In the genomic region with DNA sequence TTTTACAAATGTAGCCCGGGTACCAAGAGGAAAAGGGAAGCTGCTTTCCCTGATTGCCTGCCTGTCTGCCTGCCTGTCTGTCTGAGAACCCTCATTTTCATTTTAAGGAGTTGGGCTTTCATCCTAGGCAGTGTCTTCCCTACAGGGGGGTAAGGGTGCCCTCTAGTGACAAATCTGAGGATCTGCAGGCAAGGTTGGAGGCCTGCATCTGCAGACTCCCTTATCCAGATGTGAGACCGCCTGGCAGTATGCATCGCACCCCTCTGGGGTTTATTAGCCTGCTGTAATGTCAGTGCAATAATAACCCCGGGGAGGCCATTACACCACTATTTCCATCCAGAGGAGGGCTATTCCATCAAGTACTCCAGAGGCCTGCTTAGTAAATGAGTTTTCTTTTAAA, we compare ENCODE assay signal across 8 mouse cellular contexts.
DNase-seq lines count a peak whose midpoint lies in the region; ATAC-seq and TF ChIP-seq lines count a peak whose summit lies in the region.

No protein-coding gene starts in this region.

- no peaks in the 10 kb centered on the region for H3K36me3 ChIP-seq in heart, adult 2 months (ENCODE audit: control insufficient read depth, insufficient read depth, low read length)
- H3K36me3 ChIP-seq in heart, embryonic 12.5 days = no peaks in the 10 kb centered on the region
- no peaks in the 10 kb centered on the region for H3K36me3 ChIP-seq in E14TG2a.4 (ENCODE audit: insufficient read depth, low read length)
- no peaks in the 10 kb centered on the region for H3K36me3 ChIP-seq in midbrain, embryonic 11.5 days (ENCODE audit: control insufficient read depth, insufficient read depth, low read length)

- no peaks in the 10 kb centered on the region for H3K9me3 ChIP-seq in heart, embryonic 12.5 days (replicated peaks)
- no peaks in the 10 kb centered on the region for H3K9me3 ChIP-seq in E14TG2a.4 (ENCODE audit: low read length)
- H3K9me3 ChIP-seq in midbrain, embryonic 11.5 days (ENCODE audit: control insufficient read depth, low read length) = no peaks in the 10 kb centered on the region

- H3K79me2 ChIP-seq in heart, adult 2 months (replicated peaks; ENCODE audit: control insufficient read depth, insufficient read depth, low read length) = no peaks in the 10 kb centered on the region

- intact Hi-C loops in heart, adult 2 months (cut with DNase I) = no loop called here

- no peaks in the 10 kb centered on the region for H3K4me1 ChIP-seq in heart, adult 2 months (ENCODE audit: control insufficient read depth, insufficient read depth, low read length)
- H3K4me1 ChIP-seq in heart, embryonic 12.5 days (replicated peaks) = peaks cover 3% of the 10 kb centered on the region
- H3K4me1 ChIP-seq in E14TG2a.4 (replicated peaks; ENCODE audit: low read depth, low read length) = peaks cover 65% of the 10 kb centered on the region
- H3K4me1 ChIP-seq in cerebellum, adult 2 months (ENCODE audit: control insufficient read depth, insufficient read depth, low read length) = peaks cover 36% of the 10 kb centered on the region
- no peaks in the 10 kb centered on the region; the same call in 1 of the 2 replicates for H3K4me1 ChIP-seq in midbrain, embryonic 11.5 days (ENCODE audit: control insufficient read depth, insufficient read depth, low read length)

- peak; percentile 85 for TF ChIP-seq CTCF in heart, adult 2 months (IDR thresholded peaks at IDR 0.05)
- peak; percentile 92 for TF ChIP-seq CTCF in E14TG2a.4 (conservative IDR thresholded peaks at IDR 0.05; ENCODE audit: low read length)
- TF ChIP-seq CTCF in cerebellum, adult 2 months (IDR thresholded peaks at IDR 0.05; ENCODE audit: borderline replicate concordance, insufficient read depth, low read depth, low read length) = peak; percentile 88

- no peak for ATAC-seq in heart, embryonic 12.5 days (ENCODE audit: insufficient number of reproducible peaks, low FRiP score)
- peak; percentile 43; the same call in 1 of the 2 replicates for ATAC-seq in midbrain, embryonic 11.5 days (ENCODE audit: low FRiP score)
- no peak for ATAC-seq in monocyte, adult 5-6 weeks (replicated peaks; ENCODE audit: insufficient number of reproducible peaks, low FRiP score, low TSS enrichment, poor library complexity, severe bottlenecking)

- no peak overlapping the region for H3K9ac ChIP-seq in heart, adult 2 months (ENCODE audit: low read depth, low read length)
- no peak overlapping the region for H3K9ac ChIP-seq in heart, embryonic 12.5 days
- no peak overlapping the region for H3K9ac ChIP-seq in midbrain, embryonic 11.5 days (ENCODE audit: low read length)

- H3K4me3 ChIP-seq in heart, adult 2 months = no peak overlapping the region
- no peak overlapping the region for H3K4me3 ChIP-seq in heart, embryonic 12.5 days
- no peak overlapping the region for H3K4me3 ChIP-seq in E14TG2a.4 (replicated peaks; ENCODE audit: low read length)
- H3K4me3 ChIP-seq in cerebellum, adult 2 months (replicated peaks; ENCODE audit: insufficient read depth, low read depth, low read length) = no peak overlapping the region
- H3K4me3 ChIP-seq in midbrain, embryonic 11.5 days (ENCODE audit: low read depth, low read length) = no peak overlapping the region

- WGBS in heart, adult 2 months = 25% methylated on average over 4 of the region's 4 CpGs
- 29% methylated on average over 4 of the region's 4 CpGs for WGBS in heart, embryonic 12.5 days
- 43% methylated on average over 4 of the region's 4 CpGs for WGBS in cerebellum, adult 2 months
- WGBS in midbrain, embryonic 11.5 days = 43% methylated on average over 4 of the region's 4 CpGs

- no peak for TF ChIP-seq EP300 in heart, adult 2 months (IDR thresholded peaks at IDR 0.05; ENCODE audit: insufficient read depth, low read depth, low read length)

- no peaks in the 10 kb centered on the region for H3K27me3 ChIP-seq in heart, adult 2 months (ENCODE audit: control insufficient read depth, insufficient read depth, low read length)
- no peaks in the 10 kb centered on the region for H3K27me3 ChIP-seq in heart, embryonic 12.5 days (replicated peaks)
- H3K27me3 ChIP-seq in E14TG2a.4 (ENCODE audit: insufficient read depth, low read length) = peaks cover 16% of the 10 kb centered on the region
- H3K27me3 ChIP-seq in cerebellum, adult 2 months (ENCODE audit: control insufficient read depth, insufficient read depth, low read length) = no peaks in the 10 kb centered on the region
- no peaks in the 10 kb centered on the region for H3K27me3 ChIP-seq in midbrain, embryonic 11.5 days (ENCODE audit: control insufficient read depth, insufficient read depth, low read length)

- no peak for TF ChIP-seq POLR2A in heart, adult 2 months (IDR thresholded peaks at IDR 0.05; ENCODE audit: insufficient read depth, low read depth, low read length)
- no peak for TF ChIP-seq POLR2A in cerebellum, adult 2 months (IDR thresholded peaks at IDR 0.05; ENCODE audit: borderline replicate concordance, insufficient read depth, low read length)

- DNase-seq in heart, adult 2 months = peak; percentile 17 to 24
- DNase-seq in cerebellum, adult 2 months = peak; percentile 66 to 71
- peak; percentile 51 to 64 for DNase-seq in frontal cortex, postnatal 36 days (ENCODE audit: low spot score in 2 of 2)
- DNase-seq in layer of hippocampus, adult 11-12 months (ENCODE audit: low spot score) = peak; percentile 58
- DNase-seq in midbrain, embryonic 11.5 days (ENCODE audit: low spot score, missing footprints) = no peak

- no peak overlapping the region for H3K27ac ChIP-seq in heart, adult 2 months
- H3K27ac ChIP-seq in heart, embryonic 12.5 days (ENCODE audit: poor library complexity, severe bottlenecking) = no peak overlapping the region
- H3K27ac ChIP-seq in cerebellum, adult 2 months (ENCODE audit: insufficient read depth, low read length) = no peak overlapping the region
- no peak overlapping the region for H3K27ac ChIP-seq in midbrain, embryonic 11.5 days (ENCODE audit: low read depth, low read length)

- H3K4me2 ChIP-seq in heart, embryonic 12.5 days = no peak overlapping the region
- no peak overlapping the region for H3K4me2 ChIP-seq in midbrain, embryonic 11.5 days
